Comparison of ENCODE assay signal across 8 mouse cellular contexts in genomic region chr15:102624970-102625686, GRCm38 (mm10). TPM values are rescaled to one million over a fixed set of nuclear protein-coding genes. Genes with fewer than 3 reads are reported as not detected.
DNase-seq lines count a peak whose midpoint lies in the region; ATAC-seq lines count a peak whose summit lies in the region.

Gm28047 (minus strand) TSS chr15:102625067.
Atf7 (minus strand) TSS chr15:102625464.

- peak; percentile 93 for ATAC-seq in inflammation-experienced regulatory T-cells, adult 6 months
- ATAC-seq in megakaryocyte-erythroid progenitor cell, adult 5-6 weeks (replicated peaks; ENCODE audit: low FRiP score, low TSS enrichment, poor library complexity, severe bottlenecking) = peak; percentile 96

- DNase-seq in adrenal gland, adult (ENCODE audit: inconsistent age in 2 of 2, low spot score in 1 of 2) = peak; percentile 100
- peak; percentile 99 for DNase-seq in embryo, embryonic 10.5 days (ENCODE audit: low spot score)
- peak; percentile 100 for DNase-seq in gastrocnemius, postnatal 14 days
- peak; percentile 98 to 100 for DNase-seq in left cerebral cortex, postnatal 10 days (ENCODE audit: extremely low spot score in 1 of 2, low spot score in 2 of 2)
- peak; percentile 99 for DNase-seq in right cerebral cortex, postnatal 25 days
- DNase-seq in urinary bladder, postnatal 4 days (ENCODE audit: low spot score in 2 of 2) = peak; percentile 100

- intact Hi-C loops in gastrocnemius, postnatal 14 days (cut with DNase I; ENCODE audit: low total_unique reads) = no loop called here
- intact Hi-C loops in left cerebral cortex, postnatal 10 days (cut with DNase I) = no loop called here

RNA-seq across cellular contexts. Expression of gene Gm28047, which starts in this region (rescaled TPM):
- 1 to 10 TPM in 1 of 2 experiments, not detected in 1; 1.9 TPM for total RNA-seq in gastrocnemius, postnatal 14 days (2021)
- polyA plus RNA-seq in inflammation-experienced regulatory T-cells, adult 6 months (2017; shearing (Covaris generic)) = under 1 TPM in 1 of 3 experiments, not detected in 2; 0.85 TPM
- total RNA-seq in left cerebral cortex, postnatal 10 days (2021) = 1 to 10 TPM in 1 of 2 experiments, not detected in 1; 1.2 TPM
- 2.6 TPM in 1 of 2 replicates, not detected in the other for total RNA-seq in megakaryocyte-erythroid progenitor cell, adult 5-6 weeks (2014; fragmentation: Nextera tagmentation)
- total RNA-seq in megakaryocyte-erythroid progenitor cell, adult 5-6 weeks (2017) = not detected in 2 replicates

RNA-seq across cellular contexts. Expression of gene Atf7, which starts in this region (rescaled TPM):
- 10 to 100 TPM; 49.9 to 51.2 TPM for total RNA-seq in gastrocnemius, postnatal 14 days (2021)
- polyA plus RNA-seq in inflammation-experienced regulatory T-cells, adult 6 months (2017; shearing (Covaris generic)) = 10 to 100 TPM; 20.8 to 59.2 (median 45.1) TPM
- 10 to 100 TPM; 26.7 to 34.4 TPM for total RNA-seq in left cerebral cortex, postnatal 10 days (2021)
- 115 and 116 TPM in 2 replicates for total RNA-seq in megakaryocyte-erythroid progenitor cell, adult 5-6 weeks (2014; fragmentation: Nextera tagmentation)
- 24.7 and 27.0 TPM in 2 replicates for total RNA-seq in megakaryocyte-erythroid progenitor cell, adult 5-6 weeks (2017)

Comparison
In these comparisons a context has a peak if more than half of its experiments do, and no peak if none do; other contexts are left out.
1. Peak in every context shown above with its lines: DNase-seq and ATAC-seq.